Mouse (Mus musculus): Measurements from ENCODE around the gene Otud7b.

Gene Otud7b

DNA sequence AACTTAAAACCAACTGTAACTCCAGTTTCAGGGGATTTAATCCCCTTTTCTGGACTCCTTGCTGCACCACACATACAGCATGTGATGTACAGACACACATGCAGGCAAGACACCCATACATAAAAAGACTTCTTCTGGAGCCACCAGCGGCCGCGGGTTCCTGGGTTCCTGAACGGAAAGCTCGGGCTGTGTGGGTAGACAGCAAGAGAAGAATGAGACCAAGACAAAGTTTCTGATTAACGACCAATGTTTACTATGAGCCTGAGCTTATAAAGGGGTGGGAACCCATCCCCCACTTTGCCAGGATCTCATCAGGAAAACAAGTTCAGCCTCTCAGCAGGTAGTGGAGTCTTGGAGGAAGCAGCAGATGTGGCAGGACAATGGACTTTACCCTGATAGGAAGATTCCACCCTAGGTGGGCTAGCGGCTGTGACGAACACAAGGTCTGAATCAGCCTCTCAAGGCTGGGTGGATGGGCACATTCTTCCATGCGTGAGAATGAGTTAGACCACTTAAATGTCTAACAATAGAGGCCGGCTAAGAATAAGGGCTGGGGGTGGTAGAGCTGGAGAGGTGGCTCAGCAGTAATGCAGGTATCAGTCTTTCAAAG lies 20.1 kb upstream of the Otud7b start:
- DNase-seq (ENCODE audit: low spot score in 2 of 2): no peak

- DNase-seq (ENCODE audit: low spot score in 2 of 2): no peak
Observed at GRCm38 (mm10) chr3:96087219-96087618, 17.1 kb upstream of the Otud7b start.

- no peak for DNase-seq (ENCODE audit: low spot score in 2 of 2)
Observed at GRCm38 (mm10) chr3:96087801-96088200, 16.5 kb upstream of the Otud7b start.

DNA sequence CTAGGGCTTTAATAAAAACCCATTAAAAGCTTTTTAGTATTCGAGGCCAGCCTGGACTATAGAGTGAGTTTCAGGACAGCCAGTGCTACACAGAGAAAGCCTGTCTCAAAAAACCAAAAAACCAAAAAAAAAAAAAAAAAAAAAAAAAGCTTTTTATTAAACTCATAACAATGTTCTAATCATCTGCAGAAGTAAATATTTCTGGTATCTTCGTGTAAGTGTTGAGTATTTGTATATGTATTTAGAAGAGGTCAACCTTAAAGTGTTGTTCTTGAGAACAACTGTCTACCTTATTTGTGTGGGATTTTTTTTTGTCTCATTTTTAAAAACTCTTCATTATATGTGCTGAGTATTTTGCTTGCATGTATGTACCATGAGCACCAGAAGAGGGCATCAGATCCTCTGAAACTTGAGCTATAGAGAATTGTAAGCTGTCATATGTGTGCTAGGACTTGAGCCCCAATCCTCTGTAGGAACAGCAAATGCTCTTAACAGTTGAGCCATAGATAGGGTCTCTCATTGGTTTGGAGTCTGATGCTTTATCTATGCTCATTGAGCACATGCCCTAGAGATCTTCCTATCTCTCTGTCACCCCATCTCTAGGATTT lies 14.3 kb upstream of the Otud7b start:
- DNase-seq (ENCODE audit: low spot score in 2 of 2): no peak

DNA sequence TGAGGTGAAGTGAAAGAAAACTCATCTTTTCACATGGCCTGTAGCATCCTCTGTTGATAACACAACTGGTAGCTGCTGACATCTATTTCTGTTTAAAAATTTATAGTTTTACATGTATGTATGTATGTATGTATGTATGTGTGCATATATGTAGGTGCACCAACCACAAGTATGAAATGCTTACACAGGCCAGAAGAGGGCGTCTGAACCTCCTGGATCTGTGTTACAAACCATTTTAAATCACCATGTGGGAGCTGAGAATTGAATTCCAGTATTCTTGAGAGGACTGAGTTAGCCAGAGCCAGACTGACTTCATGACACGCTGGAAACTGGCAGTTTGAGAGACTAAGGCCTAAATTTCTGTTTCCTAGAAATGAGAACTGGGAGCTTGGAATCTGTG lies 13.2 kb upstream of the Otud7b start:
- no peak for DNase-seq (ENCODE audit: low spot score in 2 of 2)

GRCm38 (mm10) chr3:96091966-96092365 lies 12.4 kb upstream of the Otud7b start:
- no peak for DNase-seq (ENCODE audit: low spot score in 2 of 2)

GRCm38 (mm10) chr3:96093509-96093908 lies 10.8 kb upstream of the Otud7b start:
- DNase-seq (ENCODE audit: low spot score in 2 of 2): no peak

DNA sequence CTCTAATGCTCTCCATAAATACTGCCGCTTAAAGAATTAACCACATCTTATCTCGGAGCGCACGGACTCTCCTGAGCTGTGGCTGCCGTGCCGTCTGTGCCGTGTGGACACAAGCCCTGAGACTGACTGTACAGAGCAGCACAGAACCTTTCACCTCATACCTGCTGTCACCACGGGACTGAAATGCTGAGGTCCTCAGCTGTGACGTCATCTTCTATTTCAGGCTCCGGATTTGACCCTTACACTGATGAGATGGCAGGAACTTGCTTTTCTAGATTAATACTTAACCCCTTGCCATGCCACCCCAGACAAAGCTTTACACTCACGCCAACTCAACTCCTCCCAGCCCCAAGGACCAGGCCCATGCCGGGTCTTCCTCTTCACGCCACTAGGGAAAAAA lies 10.1 kb upstream of the Otud7b start:
- DNase-seq (ENCODE audit: low spot score in 2 of 2): no peak

GRCm38 (mm10) chr3:96098168-96098567 lies 6.2 kb upstream of the Otud7b start:
- no peak for DNase-seq (ENCODE audit: low spot score in 2 of 2)

DNA sequence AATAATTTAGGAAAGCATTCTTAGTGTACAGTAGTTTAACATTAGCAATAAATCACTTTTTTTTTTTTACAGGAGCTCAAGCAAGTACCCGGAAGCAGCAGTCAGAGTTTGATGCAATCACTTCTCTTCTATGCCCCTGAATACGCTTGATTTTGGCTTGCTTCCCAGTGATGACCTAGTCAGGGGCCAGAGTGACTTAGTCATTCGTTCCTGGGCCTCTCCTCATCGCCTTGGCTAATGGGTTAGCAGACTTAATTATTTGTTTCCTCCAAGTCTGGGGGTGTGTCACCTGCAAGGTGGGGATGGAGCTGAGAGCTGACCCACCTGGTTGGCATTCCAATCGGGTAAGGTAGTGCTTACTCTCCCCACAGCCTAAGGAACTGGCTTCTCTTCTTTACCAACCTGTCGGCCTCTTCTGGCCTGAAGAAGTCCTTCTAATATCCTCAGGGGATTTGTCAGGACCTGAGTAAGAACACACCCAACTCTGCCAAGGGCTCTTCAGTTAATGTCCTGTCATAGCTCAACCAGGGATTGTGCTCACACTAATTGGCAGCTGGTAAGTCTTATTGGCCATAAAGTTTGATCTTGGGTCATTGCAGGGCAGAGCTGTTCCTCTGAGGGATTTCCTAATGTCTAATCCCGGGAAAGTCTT lies 5.6 kb upstream of the Otud7b start:
- DNase-seq (ENCODE audit: low spot score in 2 of 2): no peak

DNA sequence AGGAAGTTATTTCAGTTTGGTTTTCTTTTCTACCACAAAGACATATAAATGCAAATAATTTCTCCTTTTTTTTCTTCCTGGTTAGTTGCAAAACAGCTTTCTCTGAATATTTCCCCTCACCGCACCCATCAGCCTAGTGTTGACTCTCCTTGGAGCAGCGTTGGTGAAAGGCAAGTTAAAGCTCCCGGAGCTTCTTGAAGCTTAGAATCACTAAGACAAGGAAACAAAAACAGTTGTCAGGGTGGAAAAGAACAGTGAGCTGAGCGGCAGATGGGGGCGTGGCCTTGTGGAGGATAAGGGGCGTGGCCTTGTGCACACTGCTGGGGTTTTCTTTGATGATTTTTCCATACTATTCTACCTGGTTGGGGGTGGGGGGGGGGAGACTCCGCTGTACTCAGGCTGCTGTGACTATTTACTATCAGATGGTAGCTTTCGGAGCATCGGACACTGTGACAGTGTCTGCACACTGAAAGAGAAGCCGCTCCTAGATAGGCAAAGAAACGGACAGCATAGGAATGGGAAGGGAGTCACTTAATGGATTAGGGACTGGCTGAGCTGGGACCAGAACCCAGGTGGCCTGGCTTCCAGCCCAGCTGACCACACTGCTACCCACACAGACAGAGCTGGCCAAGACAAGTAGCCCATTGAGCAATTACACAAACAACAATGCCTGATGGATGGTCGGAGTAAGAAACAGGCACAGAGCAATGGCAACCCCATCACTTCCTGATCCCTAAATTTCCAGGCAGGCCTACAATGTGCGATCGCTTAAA lies 2.0 kb upstream of the Otud7b start:
- DNase-seq (ENCODE audit: low spot score in 2 of 2): peak; percentile 66 to 82

DNA sequence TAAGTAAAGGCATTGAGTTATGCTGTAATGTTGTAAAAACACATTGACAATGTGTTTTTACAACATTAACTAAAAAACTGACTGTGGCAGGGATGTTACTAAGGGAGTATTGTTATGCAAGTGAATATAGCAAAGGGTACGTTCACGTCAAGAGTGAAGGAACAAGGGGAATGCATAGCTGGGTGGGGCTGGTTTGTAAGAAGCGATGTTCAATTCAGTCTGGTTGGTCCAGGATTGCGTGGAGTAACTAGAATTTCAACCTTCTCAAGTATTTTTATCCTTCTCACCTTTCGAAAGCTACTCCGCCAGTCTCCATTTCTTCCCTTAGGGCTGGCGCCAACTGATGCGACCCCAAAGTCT lies 446 bp upstream of the Otud7b start:
- DNase-seq (ENCODE audit: low spot score in 2 of 2): no peak

DNA sequence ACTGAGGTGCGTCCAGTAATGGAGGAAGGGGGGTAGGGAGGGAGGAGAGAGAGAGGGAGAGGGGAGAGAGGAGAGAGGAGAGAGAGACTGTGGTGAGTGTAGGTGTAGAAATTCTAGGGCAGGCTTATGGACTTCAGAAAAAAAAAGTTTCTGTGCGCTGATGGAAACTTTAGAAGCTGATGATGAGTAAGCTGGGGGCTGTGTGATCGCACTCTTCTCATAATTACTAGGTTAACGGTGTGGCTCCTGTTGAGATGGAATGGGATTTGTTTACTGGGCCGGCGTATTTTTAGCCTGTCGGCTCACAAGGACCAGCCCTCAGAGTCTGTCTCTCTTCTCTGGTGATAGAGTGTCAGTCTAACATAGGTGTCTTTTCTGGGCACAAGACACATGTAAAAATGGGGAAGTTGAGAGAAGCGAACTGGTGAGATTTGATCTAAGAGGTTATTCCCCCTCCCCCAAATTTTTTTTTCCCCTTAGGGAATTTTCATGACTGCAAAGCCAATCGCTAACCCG lies 963 bp downstream of the Otud7b start:
- DNase-seq (ENCODE audit: low spot score in 2 of 2): no peak

DNA sequence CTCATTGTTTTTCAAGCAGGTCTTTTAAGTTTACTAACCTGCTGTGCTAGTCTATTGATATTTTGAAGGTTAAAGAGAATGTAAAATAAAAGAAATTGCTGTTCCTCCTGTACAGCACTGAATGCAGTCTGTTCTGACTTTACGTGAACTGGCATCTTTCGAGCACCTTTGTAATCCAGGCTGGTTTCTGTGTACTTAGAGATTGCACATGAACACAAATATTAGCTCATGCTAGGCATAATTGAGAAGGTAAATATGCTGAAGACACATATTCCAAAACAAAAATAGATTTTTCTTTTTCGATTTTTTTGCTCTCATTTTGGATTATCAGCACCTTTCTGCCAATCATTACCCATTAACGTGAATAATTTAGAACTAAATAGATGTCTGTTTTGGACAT lies 1.8 kb downstream of the Otud7b start:
- DNase-seq (ENCODE audit: low spot score in 2 of 2): no peak

GRCm38 (mm10) chr3:96108315-96108714 lies 4.0 kb downstream of the Otud7b start:
- DNase-seq (ENCODE audit: low spot score in 2 of 2): no peak

GRCm38 (mm10) chr3:96113251-96113650 lies 8.9 kb downstream of the Otud7b start:
- DNase-seq (ENCODE audit: low spot score in 2 of 2): no peak

DNA sequence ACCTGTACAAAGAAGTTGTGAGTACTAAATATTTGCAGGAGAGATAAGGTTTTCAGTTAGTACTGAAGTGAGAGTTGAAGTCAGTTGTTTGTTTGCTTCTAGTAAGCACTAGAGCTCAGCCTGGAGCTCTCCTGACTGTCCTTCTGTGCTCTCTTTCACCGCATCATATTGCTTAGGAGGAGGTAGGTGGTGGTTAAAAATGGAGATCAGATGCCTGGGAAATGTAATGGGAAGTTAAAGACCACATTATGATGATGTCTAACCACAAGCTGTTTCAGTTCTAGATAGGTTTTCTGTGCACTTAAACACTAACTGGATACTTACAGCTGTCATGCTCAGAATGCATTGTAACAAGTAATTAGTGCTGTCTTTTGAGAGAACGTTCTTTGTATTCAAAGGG lies 13.8 kb downstream of the Otud7b start:
- no peak for DNase-seq (ENCODE audit: low spot score in 2 of 2)

DNA sequence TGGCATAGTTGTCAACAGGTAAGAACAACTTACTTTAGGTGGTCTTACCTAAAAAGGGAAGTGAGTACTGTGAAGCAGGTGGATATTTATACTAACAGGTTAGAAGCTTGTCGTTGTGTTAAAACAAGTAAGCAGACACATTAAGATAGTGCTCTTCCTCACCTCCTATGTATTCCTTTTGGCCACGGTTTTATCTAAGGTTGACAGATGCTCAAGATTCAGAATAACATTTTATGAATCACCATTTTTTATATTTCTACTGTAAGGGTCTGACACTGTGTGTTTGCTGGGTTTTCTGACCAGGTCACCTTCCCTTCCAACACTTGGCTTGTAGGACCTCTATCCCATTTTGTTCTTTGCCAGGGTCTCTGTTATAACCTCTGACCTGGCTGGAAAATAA lies 14.4 kb downstream of the Otud7b start:
- DNase-seq (ENCODE audit: low spot score in 2 of 2): no peak

GRCm38 (mm10) chr3:96124235-96124634 lies 19.9 kb downstream of the Otud7b start:
- DNase-seq (ENCODE audit: low spot score in 2 of 2): no peak

- no peak for DNase-seq (ENCODE audit: low spot score in 2 of 2)
Observed at GRCm38 (mm10) chr3:96128128-96128527, 23.8 kb downstream of the Otud7b start.

- no peak for DNase-seq (ENCODE audit: low spot score in 2 of 2)
Observed at GRCm38 (mm10) chr3:96132478-96132877, 28.2 kb downstream of the Otud7b start.

- DNase-seq (ENCODE audit: low spot score in 2 of 2): no peak
Observed at GRCm38 (mm10) chr3:96133327-96133905, 29.1 kb downstream of the Otud7b start.

Data from spleen, postnatal 4 days (tissue).